Mouse (Mus musculus) stomach, postnatal 0 days (tissue): ENCODE data around the gene Fnip2.

Experiments used
- CTCF ChIP-seq: IDR thresholded peaks from 2 replicates; pipeline ENCODE4 v1.5.1; 2016; ENCODE audit warnings: antibody characterized with exemption, low read depth, mild to moderate bottlenecking, moderate library complexity
- EP300 ChIP-seq: optimal IDR thresholded peaks from 2 replicates; pipeline ENCODE3; 2016; ENCODE audit warnings: antibody characterized with exemption

DNA sequence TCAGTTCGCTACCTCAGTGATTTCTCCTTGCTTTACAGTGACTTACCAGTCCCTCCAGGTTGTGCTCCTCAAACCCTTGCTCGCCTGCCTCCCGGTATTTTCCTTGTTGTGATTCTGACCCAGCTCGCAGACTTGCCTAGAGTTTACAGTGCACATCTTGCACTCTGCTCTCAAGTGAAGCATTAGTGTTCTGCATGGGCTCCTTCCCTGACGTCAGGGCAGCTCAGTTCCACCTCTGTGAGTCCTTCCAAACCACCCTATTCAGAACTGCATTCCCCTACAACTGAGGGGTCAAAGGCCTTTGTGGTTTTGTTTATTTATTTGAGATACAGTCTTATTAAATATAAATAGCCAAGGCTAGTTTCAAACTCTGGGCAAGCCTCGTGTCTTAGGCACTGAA is 10.6 kb upstream of the Fnip2 start:
- no peak for TF ChIP-seq CTCF
- no peak for TF ChIP-seq EP300
